In genomic region chr17:45830324-45830723, GRCm38 (mm10) we compare ENCODE assay signal across 19 mouse cellular contexts.
DNase-seq lines count a peak whose midpoint lies in the region; ATAC-seq and TF ChIP-seq lines count a peak whose summit lies in the region.
"Had no signal": no experiment of that assay in that cellular context is flagged by ENCODE, and none has a peak within 500 bp of the region (broad histone marks: within the 10 kb centered on the region; RNA-seq: fewer than 3 reads in every experiment).

No protein-coding gene starts in this region.

- WGBS in kidney, postnatal 0 days, result 84% methylated on average over 5 of the region's 5 CpGs
- 85% methylated on average over 5 of the region's 5 CpGs for WGBS in bone marrow, adult 2 months

- H3K4me1 ChIP-seq in kidney, postnatal 0 days (replicated peaks; ENCODE audit: insufficient read depth, low read length), result no peaks in the 10 kb centered on the region
- H3K4me1 ChIP-seq in testis, adult 2 months (ENCODE audit: control insufficient read depth, insufficient read depth, low read length), result no peaks in the 10 kb centered on the region
- peaks cover 2% of the 10 kb centered on the region for H3K4me1 ChIP-seq in bone marrow, adult 2 months (ENCODE audit: control insufficient read depth, insufficient read depth, low read length)
- H3K4me1 ChIP-seq: heart, embryonic 15.5 days had no signal

- H3K36me3 ChIP-seq in kidney, postnatal 0 days (ENCODE audit: insufficient read depth, low read length), result no peaks in the 10 kb centered on the region
- no peaks in the 10 kb centered on the region for H3K36me3 ChIP-seq in testis, adult 2 months (ENCODE audit: control insufficient read depth, insufficient read depth, low read length)
- H3K36me3 ChIP-seq: heart, embryonic 15.5 days; hindbrain, embryonic 10.5 days; kidney, embryonic 15.5 days; limb, embryonic 10.5 days; neural tube, embryonic 15.5 days had no signal

- ATAC-seq in kidney, postnatal 0 days (replicated peaks; ENCODE audit: low FRiP score, low read depth), result no peak
- ATAC-seq: activated CD4-positive, CD25-positive, alpha-beta regulatory T cell, adult 4 months; forebrain, embryonic 13.5 days had no signal

- no peak for DNase-seq in kidney, postnatal 0 days (ENCODE audit: low spot score)
- no peak for DNase-seq in kidney, postnatal 36 days
- DNase-seq in testis, postnatal 14 days (ENCODE audit: low spot score), result no peak
- DNase-seq in urinary bladder, postnatal 4 days (ENCODE audit: low spot score in 2 of 2), result no peak
- DNase-seq in layer of hippocampus, postnatal 36 days, result no peak
- DNase-seq: adrenal gland, postnatal 36 days; cerebellum, postnatal 14 days had no signal

- H3K9ac ChIP-seq in kidney, postnatal 0 days (ENCODE audit: low read depth, low read length), result no peak overlapping the region
- H3K9ac ChIP-seq: forebrain, embryonic 13.5 days; heart, embryonic 15.5 days; kidney, embryonic 15.5 days; neural tube, embryonic 15.5 days had no signal

- H3K9me3 ChIP-seq in kidney, postnatal 0 days (replicated peaks; ENCODE audit: low read length), result no peaks in the 10 kb centered on the region
- H3K9me3 ChIP-seq: heart, embryonic 15.5 days had no signal

- H3K27me3 ChIP-seq in kidney, postnatal 0 days (ENCODE audit: insufficient read depth, low read length), result no peaks in the 10 kb centered on the region
- no peaks in the 10 kb centered on the region for H3K27me3 ChIP-seq in testis, adult 2 months (ENCODE audit: control insufficient read depth, insufficient read depth, low read length)
- H3K27me3 ChIP-seq: forebrain, embryonic 13.5 days; kidney, embryonic 15.5 days; neural tube, embryonic 15.5 days had no signal

- peak; percentile 29; the same call in 1 of the 2 replicates for TF ChIP-seq CTCF in kidney, postnatal 0 days (IDR thresholded peaks at IDR 0.05; ENCODE audit: low read depth)
- TF ChIP-seq CTCF in testis, adult 2 months (IDR thresholded peaks at IDR 0.05; ENCODE audit: control insufficient read depth, insufficient read depth, insufficient replicate concordance, low read depth, low read length), result peak; percentile 72; the same call in 1 of the 2 replicates
- peak; percentile 23; the same call in 1 of the 2 replicates for TF ChIP-seq CTCF in bone marrow, adult 2 months (IDR thresholded peaks at IDR 0.05; ENCODE audit: control insufficient read depth, insufficient read depth, low read length)

- no peak overlapping the region for H3K4me2 ChIP-seq in kidney, postnatal 0 days (ENCODE audit: low read length)
- H3K4me2 ChIP-seq: forebrain, embryonic 13.5 days; heart, embryonic 15.5 days; kidney, embryonic 15.5 days; midbrain, embryonic 11.5 days; neural tube, embryonic 15.5 days had no signal

- H3K27ac ChIP-seq in kidney, postnatal 0 days, result no peak overlapping the region
- no peak overlapping the region for H3K27ac ChIP-seq in testis, adult 2 months (ENCODE audit: control insufficient read depth, insufficient read depth, low read depth, low read length)
- no peak overlapping the region for H3K27ac ChIP-seq in bone marrow, adult 2 months (ENCODE audit: control insufficient read depth, insufficient read depth, low read depth, low read length, poor library complexity)
- H3K27ac ChIP-seq: forebrain, embryonic 13.5 days; heart, embryonic 15.5 days; hindbrain, embryonic 10.5 days; kidney, embryonic 15.5 days; left cerebral cortex, adult 2 months; limb, embryonic 10.5 days; macrophage; neural tube, embryonic 15.5 days had no signal

- no peak for TF ChIP-seq POLR2A in testis, adult 2 months (IDR thresholded peaks at IDR 0.05; ENCODE audit: control insufficient read depth, low read depth, low read length)
- no peak for TF ChIP-seq POLR2A in bone marrow, adult 2 months (IDR thresholded peaks at IDR 0.05; ENCODE audit: borderline replicate concordance, control insufficient read depth, low read depth, low read length)

- no peak overlapping the region for H3K4me3 ChIP-seq in kidney, postnatal 0 days (replicated peaks; ENCODE audit: low read depth, low read length)
- no peak overlapping the region for H3K4me3 ChIP-seq in testis, adult 2 months (ENCODE audit: control insufficient read depth, low read depth, low read length)
- no peak overlapping the region for H3K4me3 ChIP-seq in bone marrow, adult 2 months (replicated peaks; ENCODE audit: control insufficient read depth, low read depth, low read length)
- H3K4me3 ChIP-seq: forebrain, embryonic 13.5 days; heart, embryonic 15.5 days; hindbrain, embryonic 10.5 days; kidney, embryonic 15.5 days; left cerebral cortex, adult 2 months; limb, embryonic 10.5 days; neural tube, embryonic 15.5 days had no signal
